14 mouse cellular contexts compared by ENCODE assay signal in the genomic region with DNA sequence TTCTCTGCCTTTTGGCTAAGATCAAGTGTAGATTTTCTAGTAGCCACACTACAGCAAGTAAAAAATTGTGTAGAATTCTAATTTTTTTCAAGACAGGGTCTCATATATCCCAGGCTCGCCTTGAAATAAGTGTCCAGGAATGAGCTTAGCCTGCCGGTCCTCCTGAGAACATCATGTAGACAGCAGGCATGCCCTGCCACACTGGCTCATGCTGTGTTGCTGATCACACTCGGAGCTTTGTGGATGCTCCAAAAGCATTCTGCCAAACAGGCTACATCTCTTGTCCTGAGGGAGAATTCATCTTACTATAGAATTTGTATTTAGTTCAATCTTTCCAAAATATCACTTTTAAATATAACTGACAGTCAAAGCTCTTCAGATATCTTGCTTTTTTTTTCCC.
DNase-seq lines count a peak whose midpoint lies in the region.
"Had no signal": no experiment of that assay in that cellular context is flagged by ENCODE, and none has a peak within 500 bp of the region (broad histone marks: within the 10 kb centered on the region; RNA-seq: fewer than 3 reads in every experiment).

No protein-coding gene starts in this region.

- DNase-seq in cerebellum, adult 18-20 months, result peak; percentile 42 to 50
- no peak for DNase-seq in cerebellum, postnatal 4 days (ENCODE audit: low spot score in 2 of 2)
- peak; percentile 51 for DNase-seq in cerebellum, adult 9-10 months
- DNase-seq in cerebellum, postnatal 14 days, result no peak
- DNase-seq in cerebellum, postnatal 36 days, result peak; percentile 56 to 58
- DNase-seq in cerebellum, adult 11 months, result no peak
- DNase-seq in brain, adult 2 months (ENCODE audit: low read depth, low spot score), result peak; percentile 36
- DNase-seq: adrenal gland, adult 8-10 months; adrenal gland, postnatal 14 days; adrenal gland, postnatal 36 days; B cell, adult 2 months; cerebellum, adult 8-10 months; embryo, embryonic 11 days; gastrocnemius, adult 2 months had no signal

Comparison
In these comparisons a context has a peak if more than half of its experiments do, and no peak if none do; other contexts are left out.
1. DNase-seq: peak in cerebellum, adult 18-20 months (2 of 2), cerebellum, adult 9-10 months (single experiment), cerebellum, postnatal 36 days (2 of 2) and brain, adult 2 months (single experiment); none in cerebellum, postnatal 4 days (0 of 2), cerebellum, postnatal 14 days (0 of 2) and cerebellum, adult 11 months (single experiment).